Mouse (Mus musculus) adrenal gland, adult 2 months (tissue): Measurements from ENCODE around the gene Gramd2. TPM values are rescaled to one million over a fixed set of nuclear protein-coding genes. Genes with fewer than 3 reads are reported as not detected.

Experiments
- polyA plus RNA-seq: library from polyadenylated mRNA; depleted of rRNA; stranded (reverse); fragments of >200 nt; gene quantifications from 2 replicates; pipeline ENCODE4 v1.2.3, GENCODE M21; 2012; rRNA removed
- total RNA-seq, 2 experiments: library from RNA; stranded (reverse); gene quantifications; 2 replicates each; pipeline ENCODE4 v1.2.3; 2021

Gramd2 gene
- total and polyA plus RNA-seq, 3 experiments: 0.09 to 0.40 TPM; not detected in 1

Other genes with a start within 250 kb of the Gramd2 start
- gene Arih1, start 193.5 kb upstream of the Gramd2 start, total RNA-seq: 100 to 1,000 TPM in 1 of 2 experiments, 10 to 100 TPM in 1; 99.3 to 152 TPM
- gene Arih1, start 193.5 kb upstream of the Gramd2 start, polyA plus RNA-seq: 10.2 and 13.6 TPM in 2 replicates
- 100 to 1,000 TPM; 134 to 162 TPM for gene Hexa, start 140.6 kb upstream of the Gramd2 start, total RNA-seq
- gene Hexa, start 140.6 kb upstream of the Gramd2 start, polyA plus RNA-seq: 123 and 137 TPM in 2 replicates
- gene Tmem202, start 140.3 kb upstream of the Gramd2 start, total RNA-seq: 1 to 10 TPM; 2.5 to 3.5 TPM
- 4.1 and 4.4 TPM in 2 replicates for gene Tmem202, start 140.3 kb upstream of the Gramd2 start, polyA plus RNA-seq
- gene Celf6, start 102.2 kb upstream of the Gramd2 start, total RNA-seq: 1 to 10 TPM; 3.0 to 8.6 TPM
- 3.9 and 13.9 TPM in 2 replicates for gene Celf6, start 102.2 kb upstream of the Gramd2 start, polyA plus RNA-seq
- 10 to 100 TPM; 25.3 to 32.9 TPM for gene Parp6, start 62.9 kb upstream of the Gramd2 start, total RNA-seq
- gene Parp6, start 62.9 kb upstream of the Gramd2 start, polyA plus RNA-seq: 6.0 and 6.5 TPM in 2 replicates
- gene Pkm, start 23.8 kb upstream of the Gramd2 start, total RNA-seq: 100 to 1,000 TPM; 766 to 872 TPM
- gene Pkm, start 23.8 kb upstream of the Gramd2 start, polyA plus RNA-seq: 1,274 and 1,388 TPM in 2 replicates
- gene Senp8, start 70.6 kb downstream of the Gramd2 start, total RNA-seq: 10 to 100 TPM in 1 of 2 experiments, 1 to 10 TPM in 1; 7.5 to 10.4 TPM
- 0.65 and 2.7 TPM in 2 replicates for gene Senp8, start 70.6 kb downstream of the Gramd2 start, polyA plus RNA-seq
- 10 to 100 TPM; 14.1 to 17.5 TPM for gene Myo9a, start 70.8 kb downstream of the Gramd2 start, total RNA-seq
- gene Myo9a, start 70.8 kb downstream of the Gramd2 start, polyA plus RNA-seq: 0.28 and 0.45 TPM in 2 replicates